Mouse (Mus musculus) heart, adult 11 months (tissue): Measurements from ENCODE around the gene Gm13289.
"Not testable (repeated sequence)": the region's sequence is repeated elsewhere in the genome, so short reads cannot be mapped to it uniquely, and the experiment has no call there.

Source experiments
- DNase-seq: peaks from one replicate; pipeline ENCODE4 v3.0.0; 2022

Gm13289 gene

GRCm38 (mm10) chr4:88785409-88785808, 8.7 kb downstream of the Gm13289 start, which contains the start of gene Gm13276:
Gene Gm13276 (plus strand): TSS chr4:88785709.
- not testable (repeated sequence) for DNase-seq

GRCm38 (mm10) chr4:88788402-88788801, 11.7 kb downstream of the Gm13289 start, which contains the start of gene Gm13277:
Gene Gm13277 (plus strand): TSS chr4:88788632.
- peak; percentile 97 for DNase-seq

- not testable (repeated sequence) for DNase-seq
Measured at GRCm38 (mm10) chr4:88791250-88791649, 14.5 kb downstream of the Gm13289 start, which contains the start of gene Gm13278. Gene Gm13278 (plus strand): TSS chr4:88791550.

- peak; percentile 99 for DNase-seq
Measured at GRCm38 (mm10) chr4:88793936-88794675, 17.4 kb downstream of the Gm13289 start, which contains the start of gene Gm13275. Gene Gm13275 (plus strand): TSS chr4:88794487.

GRCm38 (mm10) chr4:88797097-88797496, 20.4 kb downstream of the Gm13289 start, which contains the start of gene Gm13279:
Gene Gm13279 (plus strand): TSS chr4:88797397.
- not testable (repeated sequence) for DNase-seq

- peak; percentile 49 for DNase-seq
Measured at GRCm38 (mm10) chr4:88799365-88799764, 22.6 kb downstream of the Gm13289 start, which contains the start of gene Gm13285. Gene Gm13285 (plus strand): TSS chr4:88799665.

GRCm38 (mm10) chr4:88802954-88803353, 26.2 kb downstream of the Gm13289 start, which contains the start of gene Gm13287:
Gene Gm13287 (plus strand): TSS chr4:88803254.
- DNase-seq: not testable (repeated sequence)

GRCm38 (mm10) chr4:88805231-88805630, 28.5 kb downstream of the Gm13289 start, which contains the start of gene Gm13288:
Gene Gm13288 (plus strand): TSS chr4:88805531.
- not testable (repeated sequence) for DNase-seq

- DNase-seq: peak; percentile 93
Measured at GRCm38 (mm10) chr4:88805761-88806160, 29.0 kb downstream of the Gm13289 start.

- DNase-seq: no peak
Measured at GRCm38 (mm10) chr4:88815928-88816327, 39.2 kb downstream of the Gm13289 start, which contains the start of gene Ifna7. Gene Ifna7 (plus strand): TSS chr4:88816228.

- no peak for DNase-seq
Measured at GRCm38 (mm10) chr4:88819659-88820058, 42.9 kb downstream of the Gm13289 start, which contains the start of gene Ifna11. Gene Ifna11 (plus strand): TSS chr4:88819959.

GRCm38 (mm10) chr4:88822995-88823394, 46.3 kb downstream of the Gm13289 start:
- DNase-seq: no peak
